Mouse (Mus musculus) embryonic facial prominence, embryonic 12.5 days (tissue): ENCODE measurements around the gene Sowahc. TPM values are rescaled to one million over a fixed set of nuclear protein-coding genes. Genes with fewer than 3 reads are reported as not detected.

Experiments used
- ATAC-seq: fragments of 200-750 bp; cut with Nextera tagmentation; 2 replicates; pipeline ENCODE4 v1.8.0; 2017; ENCODE audit not compliant: insufficient number of reproducible peaks, insufficient read depth, low FRiP score, low TSS enrichment
- H3K27ac ChIP-seq: fragments of 300-500 bp; sonication (generic); 2 replicates; pipeline ENCODE4 v1.5.1; 2016; ENCODE audit warnings: mild to moderate bottlenecking
- H3K27me3 ChIP-seq: fragments of 300-500 bp; sonication (generic); 2 replicates; pipeline ENCODE4 v1.6.1; 2016; ENCODE audit warnings: mild to moderate bottlenecking, moderate library complexity
- H3K36me3 ChIP-seq: fragments of 300-500 bp; sonication (generic); 2 replicates; pipeline ENCODE4 v1.6.1; 2016; ENCODE audit warnings: mild to moderate bottlenecking
- H3K4me1 ChIP-seq: fragments of 300-500 bp; sonication (generic); 2 replicates; pipeline ENCODE4 v1.6.1; 2016
- H3K4me2 ChIP-seq: fragments of 300-500 bp; sonication (generic); replicated peaks from 2 replicates; pipeline ENCODE4 v1.6.1; 2016; ENCODE audit warnings: mild to moderate bottlenecking, moderate library complexity
- H3K4me3 ChIP-seq: fragments of 300-500 bp; sonication (generic); 2 replicates; pipeline ENCODE4 v1.5.1; 2016; ENCODE audit warnings: mild to moderate bottlenecking
- H3K9ac ChIP-seq: fragments of 300-500 bp; sonication (generic); 2 replicates; pipeline ENCODE4 v1.6.1; 2016; ENCODE audit warnings: mild to moderate bottlenecking, moderate library complexity
- H3K9me3 ChIP-seq: fragments of 300-500 bp; sonication (generic); 2 replicates; pipeline ENCODE4 v1.6.1; 2016; ENCODE audit warnings: mild to moderate bottlenecking, moderate library complexity
- WGBS: fragments of 180-500 bp; shearing (Covaris S2); methylation state at CpG from one replicate; pipeline ENCODE4 v1.1.7; 2016; 5-methylcytosine and 5-hydroxymethylcytosine counted together
- polyA plus RNA-seq: library from polyadenylated mRNA; unstranded; fragments of >200 nt; fragmentation: Nextera tagmentation; extraction: Ambion mirVana; gene quantifications from 2 replicates; pipeline ENCODE4 v1.2.1, GENCODE M21; 2016

Gene Sowahc
- polyA plus RNA-seq, 1 experiment from 2014 or later, result 16.6 TPM

DNA sequence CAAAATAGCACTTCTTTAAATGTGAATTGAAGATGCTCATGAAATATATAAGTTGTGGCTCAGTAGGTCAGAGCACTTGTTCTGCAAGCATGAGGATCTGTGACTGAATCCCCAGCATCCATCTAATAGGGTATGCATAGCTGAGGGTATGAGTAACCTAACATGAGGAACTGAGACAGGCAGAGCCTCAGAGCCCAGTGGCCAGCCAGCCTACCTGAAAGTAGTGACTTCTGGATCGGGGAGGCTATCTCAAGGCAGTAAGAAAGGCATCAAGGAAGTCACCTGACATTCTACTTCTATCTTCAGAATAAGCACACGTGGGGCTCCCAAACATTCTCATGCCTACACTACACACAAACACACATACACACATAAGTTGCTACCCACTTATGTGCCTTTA, 3.4 kb downstream of the Sowahc start:
- Histone ChIP-seq H3K36me3 (no peaks in the 10 kb centered on the region), H3K4me3 (no peak overlapping the region), H3K9me3 (no peaks in the 10 kb centered on the region), H3K27me3 (no peaks in the 10 kb centered on the region), H3K27ac (no peak overlapping the region), H3K4me1 (peaks cover 11% of the 10 kb centered on the region; the same call in 1 of the 2 replicates), H3K4me2 (no peak overlapping the region), H3K9ac (no peak overlapping the region)
- 89% methylated on average over 2 of the region's 2 CpGs for WGBS
- no peak for ATAC-seq

DNA sequence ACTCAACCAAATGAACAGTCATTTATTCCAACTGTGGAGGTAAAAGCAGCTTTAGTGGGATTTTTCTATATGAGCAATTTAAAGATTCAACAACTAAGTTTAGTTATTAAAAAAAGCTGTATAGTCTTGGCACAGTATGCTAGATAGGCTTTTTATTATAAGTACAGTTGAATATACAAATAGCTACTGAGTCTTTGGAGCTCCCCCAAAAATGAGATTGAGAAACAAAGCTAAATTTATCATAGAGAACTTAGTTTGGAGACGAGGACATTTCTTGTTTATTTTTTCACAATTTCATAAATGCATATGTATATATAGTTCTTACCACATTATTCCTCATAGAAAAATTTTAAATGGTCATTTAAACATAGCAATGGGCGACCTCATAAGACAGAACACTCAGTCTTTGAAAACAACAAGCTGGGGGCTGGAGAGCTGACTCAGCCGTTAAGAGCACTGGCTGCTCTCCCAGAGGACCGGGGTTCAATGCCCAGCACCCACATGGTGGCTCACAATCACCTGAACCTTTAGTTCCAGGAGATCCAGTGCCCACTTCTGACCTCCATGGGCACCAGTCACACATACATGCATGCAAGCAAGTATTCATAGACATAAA, 7.6 kb downstream of the Sowahc start:
- H3K4me3 ChIP-seq, result no peak overlapping the region
- 76% methylated on average over 4 of the region's 4 CpGs for WGBS
- H3K36me3 ChIP-seq, result no peaks in the 10 kb centered on the region
- ATAC-seq, result no peak
- H3K4me1 ChIP-seq, result no peaks in the 10 kb centered on the region; the same call in 1 of the 2 replicates
- H3K4me2 ChIP-seq, result no peak overlapping the region
- H3K27ac ChIP-seq, result no peak overlapping the region
- no peaks in the 10 kb centered on the region for H3K27me3 ChIP-seq
- H3K9ac ChIP-seq, result no peak overlapping the region
- no peaks in the 10 kb centered on the region for H3K9me3 ChIP-seq

DNA sequence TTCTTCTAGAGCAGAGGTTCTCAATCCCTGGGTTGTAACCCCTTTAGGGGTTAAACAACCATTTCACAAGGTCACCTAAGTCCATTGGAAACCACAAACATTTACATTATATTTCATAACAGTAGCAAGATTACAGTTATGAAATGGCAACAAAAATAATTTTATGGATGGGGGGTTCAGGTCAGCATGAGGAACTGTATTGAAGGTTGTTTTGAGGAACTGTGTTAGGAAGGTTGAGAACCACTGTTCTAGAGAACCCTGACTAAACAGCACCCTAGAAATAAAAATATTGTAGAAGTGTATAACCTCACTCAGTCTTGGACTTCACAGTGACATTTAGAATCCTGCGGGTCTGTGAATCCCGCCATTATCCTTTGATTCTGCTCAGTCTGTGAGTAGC, 13.5 kb downstream of the Sowahc start:
- H3K36me3 ChIP-seq, result no peaks in the 10 kb centered on the region
- 95% methylated on average over 2 of the region's 2 CpGs for WGBS
- no peak overlapping the region for H3K27ac ChIP-seq
- no peaks in the 10 kb centered on the region; the same call in 1 of the 2 replicates for H3K4me1 ChIP-seq
- H3K9me3 ChIP-seq, result no peaks in the 10 kb centered on the region
- no peak overlapping the region for H3K4me3 ChIP-seq
- H3K4me2 ChIP-seq, result no peak overlapping the region
- no peak overlapping the region for H3K9ac ChIP-seq
- H3K27me3 ChIP-seq, result no peaks in the 10 kb centered on the region
- no peak for ATAC-seq

DNA sequence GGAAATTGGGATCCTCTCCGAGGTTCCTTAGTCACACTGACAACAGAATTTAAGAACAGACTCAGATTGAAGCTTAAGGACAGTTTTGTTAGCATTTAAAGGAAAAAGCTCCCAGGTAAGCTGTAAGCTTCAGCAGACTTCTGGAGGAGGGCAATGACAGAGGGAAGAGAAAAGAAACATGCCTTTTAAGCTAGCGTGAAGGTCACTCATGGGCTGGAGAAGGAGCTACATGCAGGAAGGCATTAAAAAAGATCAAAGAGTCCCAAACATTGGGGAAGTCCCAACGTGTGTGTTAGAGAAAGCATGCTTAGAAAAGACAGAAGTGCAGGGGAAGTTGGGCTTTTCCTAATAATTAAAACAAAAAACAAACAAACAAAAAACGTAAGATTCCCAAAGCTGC, 14.1 kb downstream of the Sowahc start:
- Histone ChIP-seq H3K9ac (no peak overlapping the region), H3K4me3 (no peak overlapping the region), H3K36me3 (no peaks in the 10 kb centered on the region), H3K9me3 (no peaks in the 10 kb centered on the region), H3K4me1 (no peaks in the 10 kb centered on the region; the same call in 1 of the 2 replicates), H3K27me3 (no peaks in the 10 kb centered on the region), H3K27ac (no peak overlapping the region), H3K4me2 (no peak overlapping the region)
- no peak for ATAC-seq
- 50% methylated on average over 4 of the region's 4 CpGs for WGBS

DNA sequence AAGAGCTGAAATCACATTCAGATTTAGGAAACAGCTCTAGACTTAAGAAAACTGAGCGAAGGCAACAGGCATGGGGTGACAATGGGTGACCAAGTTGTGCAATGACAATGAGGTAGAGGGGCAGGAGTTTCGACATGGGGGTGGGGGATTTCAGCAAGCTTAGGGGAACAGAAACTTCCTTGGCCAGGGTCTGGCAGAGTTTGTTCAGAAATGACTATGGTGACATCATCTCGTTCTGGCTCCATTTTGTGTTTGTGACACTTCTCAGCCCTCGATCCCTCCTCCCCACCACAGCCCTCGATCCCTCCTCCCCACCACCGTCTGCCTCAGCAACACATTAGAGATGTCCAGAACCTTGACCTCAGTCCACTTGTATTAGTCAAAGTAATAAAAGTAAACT, 14.7 kb downstream of the Sowahc start:
- Histone ChIP-seq H3K9ac (no peak overlapping the region), H3K4me1 (no peaks in the 10 kb centered on the region; the same call in 1 of the 2 replicates), H3K27ac (no peak overlapping the region), H3K27me3 (no peaks in the 10 kb centered on the region), H3K9me3 (no peaks in the 10 kb centered on the region), H3K4me2 (no peak overlapping the region), H3K4me3 (no peak overlapping the region), H3K36me3 (no peaks in the 10 kb centered on the region)
- WGBS, result 83% methylated on average over 6 of the region's 6 CpGs
- no peak for ATAC-seq

DNA sequence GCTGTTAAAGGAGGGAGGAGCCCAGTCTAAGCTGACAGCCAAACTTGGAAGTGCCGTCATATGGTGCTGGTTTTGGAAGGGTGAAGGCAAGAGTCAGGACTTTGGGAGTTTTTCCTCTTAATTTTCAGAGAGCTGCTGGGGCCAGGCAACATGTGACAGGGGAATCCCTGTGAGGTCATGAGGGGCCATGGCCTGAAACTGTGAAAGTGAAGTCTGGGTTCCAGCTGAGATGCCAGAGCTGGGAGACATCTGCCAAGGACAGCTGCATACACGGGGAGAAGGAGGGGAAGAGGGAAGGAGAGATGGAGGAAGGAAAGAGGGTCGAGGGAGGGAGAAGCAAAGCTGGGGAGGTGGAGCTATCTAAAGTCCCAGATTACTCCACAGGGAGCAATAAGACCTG, 16.0 kb downstream of the Sowahc start:
- WGBS, result 30% methylated on average over 3 of the region's 3 CpGs
- no peak for ATAC-seq
- no peaks in the 10 kb centered on the region for H3K36me3 ChIP-seq
- no peak overlapping the region for H3K4me3 ChIP-seq
- H3K9ac ChIP-seq, result no peak overlapping the region
- no peaks in the 10 kb centered on the region for H3K27me3 ChIP-seq
- H3K4me1 ChIP-seq, result no peaks in the 10 kb centered on the region; the same call in 1 of the 2 replicates
- H3K4me2 ChIP-seq, result no peak overlapping the region
- no peak overlapping the region for H3K27ac ChIP-seq
- no peaks in the 10 kb centered on the region for H3K9me3 ChIP-seq

DNA sequence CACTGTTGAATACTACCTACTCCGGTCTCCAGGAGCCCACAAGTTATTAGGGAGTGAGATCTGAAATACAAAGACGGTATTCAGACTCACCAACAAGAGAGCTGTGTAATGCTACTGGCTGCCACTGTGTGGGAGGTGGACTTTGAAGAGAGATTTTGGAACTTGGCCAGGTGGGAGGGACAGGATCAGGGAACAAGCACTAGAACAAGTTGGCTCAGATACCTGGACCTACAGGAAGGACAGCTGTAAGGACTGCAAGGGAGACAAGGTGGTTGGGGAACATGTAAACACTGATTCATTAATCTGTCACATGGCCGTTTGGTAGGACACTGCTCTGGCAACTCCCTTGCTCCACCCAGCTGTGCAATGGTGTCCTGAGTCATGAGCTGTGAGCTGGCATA, 19.4 kb downstream of the Sowahc start:
- H3K4me2 ChIP-seq, result no peak overlapping the region
- no peaks in the 10 kb centered on the region for H3K27me3 ChIP-seq
- H3K36me3 ChIP-seq, result no peaks in the 10 kb centered on the region
- H3K4me3 ChIP-seq, result no peak overlapping the region
- WGBS, result 52% methylated on average over 3 of the region's 3 CpGs
- H3K9me3 ChIP-seq, result no peaks in the 10 kb centered on the region
- H3K4me1 ChIP-seq, result no peaks in the 10 kb centered on the region
- 0 out of 2 replicates have a peak, but pooled peaks have one; percentile 60 for ATAC-seq
- H3K27ac ChIP-seq, result no peak overlapping the region
- H3K9ac ChIP-seq, result no peak overlapping the region

DNA sequence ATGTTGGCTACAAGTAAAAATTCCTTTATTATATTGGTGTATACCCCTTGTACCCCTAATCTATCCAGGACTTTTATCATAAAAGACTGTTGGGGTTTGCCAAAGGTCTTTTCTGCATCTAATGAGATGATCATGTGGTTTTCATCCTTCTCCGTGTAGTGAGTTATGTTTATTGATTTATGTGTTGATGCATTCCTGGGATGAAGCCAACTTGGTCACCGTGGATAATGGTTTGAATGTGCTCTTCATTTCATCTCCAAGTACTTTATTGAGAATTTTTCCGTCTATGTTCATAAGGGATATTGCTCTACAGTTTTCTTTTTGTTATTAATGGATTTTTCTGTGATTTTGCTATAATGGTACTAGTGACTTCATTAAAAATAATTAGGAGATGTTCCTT, 27.8 kb downstream of the Sowahc start:
- Histone ChIP-seq H3K9ac (no peak overlapping the region), H3K4me2 (no peak overlapping the region), H3K27me3 (no peaks in the 10 kb centered on the region), H3K4me1 (no peaks in the 10 kb centered on the region), H3K27ac (no peak overlapping the region), H3K9me3 (no peaks in the 10 kb centered on the region), H3K36me3 (no peaks in the 10 kb centered on the region), H3K4me3 (no peak overlapping the region)
- 70% methylated on average over 3 of the region's 3 CpGs for WGBS
- ATAC-seq, result no peak

DNA sequence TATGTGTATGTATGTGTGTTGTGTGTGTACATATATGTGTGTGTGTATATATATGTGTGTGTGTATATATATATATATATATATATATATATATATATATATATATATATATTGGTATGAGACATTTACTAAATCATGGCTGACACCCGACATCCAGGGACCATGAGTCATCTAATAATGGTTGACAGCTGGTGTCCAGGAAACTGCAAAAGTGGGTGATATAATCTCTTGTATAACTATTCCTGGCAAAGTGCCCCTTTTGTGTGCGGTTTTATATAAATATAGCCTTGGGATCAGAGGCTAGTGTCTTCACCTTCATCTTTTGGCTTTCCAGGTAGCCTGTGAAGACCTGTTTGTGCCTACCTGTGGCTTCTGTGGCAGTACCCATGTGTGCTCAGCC, 28.9 kb downstream of the Sowahc start:
- Histone ChIP-seq H3K9ac (no peak overlapping the region), H3K36me3 (no peaks in the 10 kb centered on the region), H3K4me2 (no peak overlapping the region), H3K27me3 (no peaks in the 10 kb centered on the region), H3K27ac (no peak overlapping the region), H3K4me3 (no peak overlapping the region), H3K4me1 (no peaks in the 10 kb centered on the region), H3K9me3 (no peaks in the 10 kb centered on the region)
- WGBS, result 83% methylated on average over 2 of the region's 2 CpGs
- no peak for ATAC-seq

DNA sequence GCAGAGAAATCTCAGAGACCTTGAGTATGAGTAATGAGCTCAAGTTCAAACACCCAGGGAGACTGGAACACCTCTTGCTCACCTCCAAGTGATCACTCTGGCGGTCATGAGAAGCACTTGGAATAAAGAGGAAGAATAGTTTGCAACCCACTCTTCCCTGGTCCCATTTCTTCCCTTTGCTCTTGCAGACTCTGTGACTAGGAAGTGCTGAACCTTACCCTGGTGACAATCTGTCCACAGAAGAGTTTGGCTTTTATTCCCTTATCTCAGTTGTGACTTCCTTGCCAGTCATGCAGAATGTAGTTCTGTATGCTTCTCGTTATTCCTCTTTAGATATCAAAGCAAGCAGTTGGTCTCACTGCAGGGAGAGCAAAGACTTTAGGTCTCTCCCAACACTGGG, 30.2 kb downstream of the Sowahc start:
- no peak for ATAC-seq
- H3K27ac ChIP-seq, result no peak overlapping the region
- WGBS, result 77% methylated on average over 2 of the region's 2 CpGs

DNA sequence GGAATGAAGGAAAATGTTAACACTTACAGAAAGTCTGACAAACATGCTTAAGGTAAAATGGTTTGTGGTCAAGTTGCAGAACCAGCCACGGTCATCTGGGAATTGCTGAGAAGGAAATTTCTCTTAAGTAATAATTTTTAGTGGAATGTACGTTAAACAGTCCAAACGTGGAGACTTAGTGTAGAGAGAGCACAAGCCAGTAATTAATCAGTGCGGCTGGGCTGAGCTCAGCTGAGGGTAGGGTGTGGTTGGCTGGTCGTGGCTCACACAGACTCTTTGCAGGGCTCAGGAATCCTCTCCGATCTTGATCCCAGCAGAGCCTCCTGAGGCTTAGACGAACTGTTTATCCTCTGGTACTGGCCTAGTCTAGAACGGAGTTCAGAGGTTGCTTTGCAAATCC, 30.6 kb downstream of the Sowahc start:
- Histone ChIP-seq H3K9ac (no peak overlapping the region), H3K4me1 (no peaks in the 10 kb centered on the region), H3K27ac (no peak overlapping the region), H3K27me3 (no peaks in the 10 kb centered on the region), H3K4me3 (no peak overlapping the region), H3K4me2 (no peak overlapping the region), H3K9me3 (no peaks in the 10 kb centered on the region), H3K36me3 (no peaks in the 10 kb centered on the region)
- ATAC-seq, result no peak
- 62% methylated on average over 8 of the region's 8 CpGs for WGBS

More for the DNA sequence above, 30.2 kb downstream of the Sowahc start:
- H3K4me2 ChIP-seq, result no peak overlapping the region
- no peaks in the 10 kb centered on the region for H3K4me1 ChIP-seq
- no peaks in the 10 kb centered on the region for H3K27me3 ChIP-seq
- H3K4me3 ChIP-seq, result no peak overlapping the region
- no peak overlapping the region for H3K9ac ChIP-seq
- H3K9me3 ChIP-seq, result no peaks in the 10 kb centered on the region
- no peaks in the 10 kb centered on the region for H3K36me3 ChIP-seq

DNA sequence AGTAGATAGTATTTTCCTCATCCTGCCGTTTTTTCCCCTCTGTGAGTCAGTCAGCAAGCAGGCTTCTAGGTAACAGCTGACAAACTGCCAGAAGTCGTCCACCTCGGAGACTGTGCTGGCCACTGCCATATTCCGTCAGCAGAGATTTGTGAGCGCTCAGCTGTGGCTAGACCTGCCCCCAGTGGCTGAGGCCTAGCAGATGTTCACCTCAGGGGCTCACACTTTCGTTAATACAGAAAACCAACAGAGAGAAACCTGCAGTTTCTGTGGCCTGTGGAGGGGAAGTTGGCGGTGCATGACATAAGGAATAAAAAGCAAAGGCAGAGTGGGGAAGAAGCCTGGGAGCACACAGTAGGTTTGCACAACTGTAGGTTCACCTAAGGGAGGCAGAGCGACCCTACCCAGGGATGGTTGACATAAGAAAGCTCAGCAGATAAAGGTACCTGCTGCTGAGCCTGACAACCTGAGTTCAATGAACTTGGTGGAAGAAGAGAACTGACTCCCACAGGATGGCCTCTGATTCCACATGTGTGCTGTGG, 31.9 kb downstream of the Sowahc start:
- no peak overlapping the region for H3K4me2 ChIP-seq
- H3K27me3 ChIP-seq, result no peaks in the 10 kb centered on the region
- H3K27ac ChIP-seq, result no peak overlapping the region
- no peak for ATAC-seq
- WGBS, result 76% methylated on average over 8 of the region's 8 CpGs
- H3K36me3 ChIP-seq, result no peaks in the 10 kb centered on the region
- H3K9ac ChIP-seq, result no peak overlapping the region
- H3K4me3 ChIP-seq, result no peak overlapping the region
- no peaks in the 10 kb centered on the region for H3K9me3 ChIP-seq
- no peaks in the 10 kb centered on the region for H3K4me1 ChIP-seq
